Mouse (Mus musculus) megakaryocyte-erythroid progenitor cell, adult 5-6 weeks (primary cell): ENCODE data around the gene Dab2ip. TPM values are rescaled to one million over a fixed set of nuclear protein-coding genes. Genes with fewer than 3 reads are reported as not detected.

Experiments
- ATAC-seq: replicated peaks from 2 replicates; pipeline ENCODE4 v1.8.0; 2016; ENCODE audit warnings: mild to moderate bottlenecking, inconsistent platforms; ENCODE audit not compliant: severe bottlenecking, poor library complexity, low FRiP score, low TSS enrichment
- total RNA-seq, 2 experiments: library from RNA; stranded (forward) in 1 of 2; stranded (reverse) in 1 of 2; fragments of 200-1000, 215-1000 nt in 1 of 2; fragments of >200 nt in 1 of 2; fragmentation: Nextera tagmentation in 1 of 2; gene quantifications; 2 replicates each; pipeline ENCODE4 v1.2.3; 2014 to 2017

Gene Dab2ip
- total RNA-seq, 2 experiments from 2014 or later: 3.2 to 5.9 TPM

GRCm38 (mm10) chr2:35692272-35692900, 134.3 kb downstream of the Dab2ip start:
- ATAC-seq: no peak

DNA sequence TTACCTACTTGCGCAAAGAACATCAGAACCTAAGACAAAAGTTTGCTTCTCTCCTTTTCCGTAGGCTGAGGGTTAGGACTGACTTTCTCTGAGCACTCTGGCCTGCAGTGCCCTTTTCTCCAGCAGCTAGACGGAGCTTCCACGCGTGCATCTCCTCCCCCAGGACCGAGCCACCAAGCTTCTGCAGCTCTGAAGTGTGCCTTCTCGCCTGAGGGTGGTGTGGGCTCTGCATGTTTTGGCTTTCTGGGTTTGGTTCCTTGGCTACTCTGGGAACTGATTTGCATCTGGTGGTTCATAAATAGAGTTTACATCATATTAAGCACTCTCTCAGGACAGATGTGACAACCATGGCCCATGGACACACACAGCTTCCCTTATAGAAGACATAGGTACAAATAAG, 135.0 kb downstream of the Dab2ip start:
- no peak for ATAC-seq

DNA sequence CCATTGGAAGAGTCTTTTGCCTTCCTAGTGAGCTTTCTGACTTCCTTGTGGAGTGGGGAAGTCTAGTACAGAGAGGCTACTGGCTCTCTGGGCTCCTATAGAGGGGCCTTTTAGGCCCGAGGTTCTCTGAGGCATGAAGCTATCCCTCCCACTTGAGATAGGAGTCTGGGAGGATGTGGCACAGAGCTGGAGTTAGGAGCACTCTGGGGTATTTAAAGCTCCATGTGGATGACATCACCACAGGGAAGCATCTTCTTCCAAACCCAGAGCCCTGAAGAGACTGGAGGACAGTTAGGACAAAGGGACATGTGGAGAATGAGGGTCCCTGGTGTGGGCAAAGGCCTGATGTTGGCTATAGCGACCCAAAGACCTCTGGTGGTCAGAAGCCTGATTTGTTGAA, 136.0 kb downstream of the Dab2ip start:
- ATAC-seq: no peak

DNA sequence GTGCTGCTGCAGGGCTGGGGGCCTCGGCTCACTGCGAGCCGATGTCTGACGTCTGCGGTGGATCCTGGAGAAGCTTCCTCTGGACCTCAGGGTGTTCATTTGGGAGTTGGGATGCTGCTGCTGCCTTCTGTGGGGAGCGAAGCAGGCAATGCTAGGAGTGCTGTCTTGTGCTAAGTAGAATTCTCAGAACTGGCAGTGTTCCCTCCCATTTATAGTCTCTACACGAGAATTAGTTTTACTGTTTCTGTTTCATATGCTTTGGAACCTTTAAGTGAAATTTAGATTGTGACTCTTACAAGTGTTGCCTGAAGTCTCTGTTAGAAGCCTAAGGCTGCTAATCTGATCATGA, 138.1 kb downstream of the Dab2ip start:
- no peak for ATAC-seq

DNA sequence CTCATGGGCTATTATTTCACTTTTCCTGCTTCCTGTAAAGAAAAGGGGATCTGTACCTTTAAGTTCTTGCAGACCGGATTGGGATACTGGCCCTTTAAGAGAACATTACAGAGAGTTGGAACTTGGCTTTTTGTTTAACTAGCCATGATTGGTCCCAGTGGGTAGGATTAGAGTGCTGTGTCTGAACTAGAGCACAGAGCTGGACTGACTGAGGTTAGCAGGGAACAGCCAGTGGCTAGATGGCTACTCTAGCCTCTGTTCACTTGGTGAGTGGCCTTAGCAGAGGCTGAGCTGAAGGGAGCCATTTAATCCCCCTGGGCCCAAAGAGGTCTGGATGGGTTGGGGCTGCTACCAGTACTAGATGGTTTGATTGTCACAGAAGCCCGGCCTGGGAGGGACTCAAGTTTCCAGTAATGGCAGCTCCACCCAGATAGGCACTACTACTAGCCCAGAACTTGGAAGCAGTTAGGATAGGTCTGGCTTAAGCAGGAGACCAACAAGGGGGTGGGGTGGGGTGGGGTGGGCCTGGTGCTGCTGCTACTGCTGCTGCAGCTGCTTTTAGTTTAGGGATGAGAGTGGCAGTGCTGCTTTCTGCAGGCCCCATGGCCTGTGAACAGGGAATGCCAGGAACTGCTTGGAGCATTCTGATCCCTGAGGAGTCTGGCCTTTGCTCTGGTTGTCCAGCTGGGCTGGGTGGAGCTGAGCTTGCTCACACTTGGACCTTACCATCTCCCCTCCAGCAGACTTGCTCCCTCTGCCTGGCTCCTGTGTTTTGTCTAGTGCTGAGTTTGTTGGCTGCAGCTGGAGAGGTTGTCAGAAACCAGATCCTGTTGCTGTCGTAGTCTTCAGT, 138.7 kb downstream of the Dab2ip start:
- no peak for ATAC-seq

DNA sequence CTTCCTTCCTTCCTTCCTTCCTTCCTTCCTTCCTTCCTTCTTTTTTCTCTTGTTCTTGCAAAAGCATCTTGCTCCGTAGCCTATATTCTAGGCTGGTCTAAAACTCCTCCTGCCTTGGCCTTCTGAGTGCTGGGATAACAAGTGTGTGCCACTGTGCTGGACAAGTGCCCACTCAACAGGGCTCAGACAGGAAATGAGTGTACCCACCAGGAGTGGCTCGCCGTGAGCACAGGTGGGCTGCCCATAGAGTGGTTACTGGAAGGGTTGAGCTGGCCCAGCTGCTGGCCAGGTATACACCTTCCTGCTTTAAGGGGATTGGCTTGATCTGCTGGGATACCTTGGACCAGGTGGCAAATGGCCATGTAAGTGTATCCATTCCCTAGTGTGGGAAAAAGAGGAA, 139.7 kb downstream of the Dab2ip start:
- ATAC-seq: no peak

- ATAC-seq: no peak
Measured at GRCm38 (mm10) chr2:35700966-35701365, 142.9 kb downstream of the Dab2ip start.

DNA sequence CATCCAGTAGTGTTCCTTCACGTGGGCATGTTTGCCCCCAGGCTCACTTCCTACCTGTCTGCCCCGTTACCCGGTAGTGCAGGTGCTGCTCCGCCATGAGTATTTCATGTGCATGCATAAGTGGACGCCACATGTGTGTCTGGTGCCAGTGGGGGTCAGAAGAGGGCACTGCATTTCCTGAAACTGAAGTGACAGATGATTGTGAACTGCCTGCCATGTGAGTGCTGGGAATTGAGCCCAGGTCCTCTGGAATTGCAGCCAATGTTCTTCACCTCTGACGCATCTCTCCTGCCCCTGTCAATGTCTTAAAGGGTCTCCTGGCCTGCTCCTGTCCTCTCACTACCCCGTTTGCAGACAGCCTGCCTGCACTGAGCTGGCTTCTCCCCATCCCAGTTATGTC, 143.9 kb downstream of the Dab2ip start:
- ATAC-seq: no peak

DNA sequence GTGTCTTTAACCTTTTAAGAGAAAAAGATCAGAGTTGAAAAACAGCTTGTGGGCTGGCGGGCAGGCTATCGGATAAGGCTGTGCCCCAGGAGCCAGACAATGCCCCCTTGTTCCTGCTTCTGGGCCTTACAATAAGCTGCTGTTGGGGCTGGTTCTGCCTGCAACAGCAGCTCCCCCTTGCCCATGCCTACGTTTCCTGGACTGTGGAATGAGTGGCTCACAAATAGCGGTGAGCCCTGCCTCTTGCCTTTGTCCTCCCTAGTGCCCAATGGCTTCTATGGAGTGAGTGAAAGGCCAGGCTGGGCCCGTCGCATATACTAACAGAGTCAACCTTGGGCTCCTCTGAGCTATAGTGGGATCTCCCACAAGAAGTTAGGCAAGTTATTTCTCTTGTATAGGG, 144.5 kb downstream of the Dab2ip start:
- no peak for ATAC-seq

DNA sequence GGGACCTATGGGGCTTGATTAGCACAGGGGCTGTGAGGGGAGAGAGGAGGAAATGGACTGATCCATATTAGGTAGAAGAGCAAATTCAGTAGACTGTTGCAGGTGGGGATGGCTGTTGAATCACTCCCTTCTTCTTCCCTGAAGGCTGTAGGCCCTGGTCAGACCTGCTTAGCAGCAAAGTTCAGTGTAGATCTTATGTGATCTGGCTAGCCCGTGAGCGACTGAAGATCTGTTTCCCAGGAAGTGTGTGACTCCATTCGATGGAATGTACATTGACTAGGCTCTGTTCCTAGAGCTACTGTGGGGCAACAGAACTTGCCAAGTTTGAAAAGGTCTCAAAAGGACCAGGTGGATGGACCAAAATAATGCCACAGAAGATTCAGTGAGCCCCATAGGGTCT, 145.2 kb downstream of the Dab2ip start:
- ATAC-seq: no peak

GRCm38 (mm10) chr2:35712611-35713010, 154.5 kb downstream of the Dab2ip start:
- ATAC-seq: no peak

DNA sequence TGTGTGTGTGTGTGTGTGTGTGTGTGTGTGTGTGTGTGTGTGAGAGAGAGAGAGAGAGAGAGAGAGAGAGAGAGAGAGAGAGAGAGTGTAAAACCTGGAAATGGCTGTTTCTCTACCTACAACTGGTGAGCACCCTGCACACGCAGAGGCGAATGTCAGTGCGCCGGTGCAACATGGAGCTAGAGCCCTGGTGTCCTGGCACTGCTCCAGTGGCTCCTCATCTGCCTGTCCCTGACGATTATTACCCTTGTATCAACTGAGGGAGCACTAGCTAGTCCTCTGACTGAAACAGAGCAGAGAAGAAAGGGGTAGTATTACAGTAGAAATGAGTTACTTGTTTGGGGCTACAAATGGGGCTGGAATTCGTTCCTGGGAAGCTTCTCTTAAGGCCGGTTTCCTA, 155.4 kb downstream of the Dab2ip start:
- ATAC-seq: no peak

DNA sequence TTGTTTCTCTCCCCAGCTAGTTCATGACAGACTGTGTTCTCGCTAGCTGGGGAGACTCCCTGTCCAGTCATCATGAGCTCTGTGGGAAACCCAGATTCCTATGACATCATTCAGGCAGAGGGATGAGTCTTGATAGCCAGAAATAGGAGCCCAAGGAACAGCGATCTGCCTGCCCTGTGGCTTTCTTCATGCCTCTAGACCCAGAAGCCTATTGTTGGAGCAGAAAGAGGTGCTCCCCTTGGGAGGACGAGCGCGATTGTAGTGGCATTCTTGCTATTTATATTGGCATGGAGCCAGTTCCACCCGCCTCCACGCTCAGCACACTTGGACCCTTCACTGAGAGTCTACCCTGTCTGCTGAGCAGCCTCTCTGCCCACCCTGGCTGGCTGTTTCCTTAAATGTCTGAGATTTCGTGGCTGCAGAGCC, 156.7 kb downstream of the Dab2ip start:
- ATAC-seq: no peak

- ATAC-seq: no peak
Measured at GRCm38 (mm10) chr2:35715485-35715884, 157.4 kb downstream of the Dab2ip start.

GRCm38 (mm10) chr2:35716175-35716574, 158.1 kb downstream of the Dab2ip start:
- peak; percentile 36 for ATAC-seq

- ATAC-seq: no peak
Measured at GRCm38 (mm10) chr2:35718003-35718500, 160.0 kb downstream of the Dab2ip start.

DNA sequence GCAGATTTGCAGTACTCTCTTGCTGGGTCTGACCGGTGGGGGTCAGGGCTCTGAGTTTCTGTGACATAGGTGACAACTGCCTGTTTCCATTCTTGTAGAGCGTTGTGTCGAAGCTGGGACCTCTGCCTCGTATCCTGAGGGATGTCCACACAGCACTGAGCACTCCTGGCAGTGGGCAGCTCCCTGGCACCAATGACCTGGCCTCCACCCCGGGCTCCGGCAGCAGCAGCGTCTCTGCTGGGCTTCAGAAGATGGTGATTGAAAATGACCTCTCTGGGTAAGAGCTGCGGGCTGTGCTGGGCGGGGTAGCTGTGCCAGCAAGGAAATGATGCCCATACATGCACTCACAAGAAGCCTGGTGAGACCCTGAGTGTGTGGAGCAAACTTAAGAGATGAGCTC, 160.6 kb downstream of the Dab2ip start:
- no peak for ATAC-seq

DNA sequence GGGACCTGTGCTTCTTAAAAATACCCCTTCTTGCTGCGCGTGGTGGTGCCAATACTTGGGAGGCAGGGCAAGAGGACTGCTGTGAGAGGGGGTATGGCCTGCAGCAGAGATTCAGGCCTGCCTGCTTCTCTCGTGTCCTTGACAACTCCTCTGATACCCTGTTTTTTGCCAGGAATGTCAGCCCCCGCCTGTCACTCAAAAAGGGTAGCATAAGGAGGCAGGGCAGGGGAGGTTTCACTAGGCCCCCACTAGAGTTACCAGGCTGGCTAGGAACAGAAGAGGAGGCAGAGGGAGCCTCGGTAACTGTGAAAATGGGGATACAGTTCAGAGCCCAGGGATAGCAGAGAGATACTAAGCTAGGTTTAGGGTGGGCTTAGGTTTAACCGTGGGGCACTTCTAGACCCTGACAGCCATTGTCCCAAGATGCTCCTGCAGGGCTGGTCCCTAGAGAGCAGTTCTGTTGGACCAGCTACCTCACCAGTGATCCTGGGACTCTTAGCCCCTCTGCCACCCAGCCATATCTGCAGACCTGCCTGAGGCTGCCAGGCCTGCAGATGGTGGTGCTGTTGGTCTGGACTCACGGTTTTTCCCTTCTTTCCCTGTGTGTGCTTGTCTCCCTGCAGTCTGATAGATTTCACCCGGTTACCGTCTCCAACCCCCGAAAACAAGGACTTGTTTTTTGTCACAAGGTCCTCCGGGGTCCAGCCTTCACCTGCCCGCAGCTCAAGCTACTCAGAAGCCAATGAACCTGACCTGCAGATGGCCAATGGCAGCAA, 161.4 kb downstream of the Dab2ip start:
- ATAC-seq: no peak

DNA sequence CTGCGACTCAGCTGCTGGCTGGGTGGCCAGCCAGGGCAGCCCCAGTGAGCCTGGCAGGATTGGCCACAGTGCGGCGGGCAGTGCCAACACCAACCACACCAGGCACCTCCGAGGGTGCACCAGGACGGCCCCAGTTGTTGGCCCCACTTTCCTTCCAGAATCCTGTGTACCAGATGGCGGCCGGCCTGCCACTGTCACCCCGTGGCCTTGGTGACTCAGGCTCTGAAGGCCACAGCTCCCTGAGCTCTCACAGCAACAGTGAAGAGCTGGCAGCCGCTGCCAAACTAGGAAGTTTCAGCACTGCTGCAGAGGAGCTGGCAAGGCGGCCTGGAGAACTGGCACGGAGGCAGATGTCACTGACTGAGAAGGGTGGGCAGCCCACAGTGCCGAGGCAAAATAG, 162.0 kb downstream of the Dab2ip start:
- ATAC-seq: no peak

DNA sequence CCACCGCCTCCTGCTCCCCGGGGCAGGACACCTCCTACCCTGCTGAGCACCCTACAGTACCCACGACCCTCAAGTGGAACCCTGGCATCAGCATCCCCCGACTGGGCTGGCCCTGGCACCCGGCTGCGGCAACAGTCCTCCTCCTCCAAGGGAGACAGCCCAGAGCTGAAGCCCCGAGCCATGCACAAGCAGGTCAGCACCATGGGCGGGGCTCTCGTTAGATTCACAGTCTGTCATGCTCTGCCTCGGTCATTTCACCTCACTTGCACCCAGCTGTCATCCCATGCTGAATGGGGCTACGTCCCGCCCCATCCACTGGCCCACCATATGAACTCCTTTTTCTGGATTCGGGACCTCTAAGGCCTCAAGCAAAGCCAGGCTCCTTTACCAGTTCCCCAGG, 162.5 kb downstream of the Dab2ip start:
- ATAC-seq: no peak
